Mouse (Mus musculus) R1 (cell line): ENCODE results near the gene Map6.

Experiments used
- DNase-seq: peaks from one replicate; pipeline ENCODE4 v3.0.0-alpha.2; 2018; ENCODE audit warnings: low read depth, low spot score

The Map6 gene

GRCm38 (mm10) chr7:99313253-99313652 lies 46.0 kb downstream of the Map6 start:
- no peak for DNase-seq

- DNase-seq, result no peak
Measured at GRCm38 (mm10) chr7:99314565-99314964, 47.3 kb downstream of the Map6 start.

- DNase-seq, result no peak
Measured at GRCm38 (mm10) chr7:99316207-99316606, 49.0 kb downstream of the Map6 start.

- DNase-seq, result no peak
Measured at GRCm38 (mm10) chr7:99317475-99317874, 50.2 kb downstream of the Map6 start.

GRCm38 (mm10) chr7:99320524-99320923 lies 53.3 kb downstream of the Map6 start:
- DNase-seq, result no peak

GRCm38 (mm10) chr7:99322691-99323320 lies 55.6 kb downstream of the Map6 start:
- no peak for DNase-seq

- no peak for DNase-seq
Measured at GRCm38 (mm10) chr7:99323321-99323700, 56.1 kb downstream of the Map6 start.

GRCm38 (mm10) chr7:99324810-99325209 lies 57.6 kb downstream of the Map6 start:
- DNase-seq, result no peak

GRCm38 (mm10) chr7:99326128-99326527 lies 58.9 kb downstream of the Map6 start:
- no peak for DNase-seq

GRCm38 (mm10) chr7:99328847-99329246 lies 61.6 kb downstream of the Map6 start:
- DNase-seq, result peak; percentile 97

- DNase-seq, result no peak
Measured at GRCm38 (mm10) chr7:99330012-99330411, 62.8 kb downstream of the Map6 start.

GRCm38 (mm10) chr7:99332774-99333480 lies 65.7 kb downstream of the Map6 start:
- peak; percentile 68 for DNase-seq

- no peak for DNase-seq
Measured at GRCm38 (mm10) chr7:99340736-99341135, 73.5 kb downstream of the Map6 start.

GRCm38 (mm10) chr7:99343577-99343976 lies 76.3 kb downstream of the Map6 start:
- no peak for DNase-seq

- DNase-seq, result no peak
Measured at GRCm38 (mm10) chr7:99347268-99347667, 80.0 kb downstream of the Map6 start.

GRCm38 (mm10) chr7:99348883-99349282 lies 81.6 kb downstream of the Map6 start:
- DNase-seq, result no peak

GRCm38 (mm10) chr7:99349782-99350720 lies 82.8 kb downstream of the Map6 start:
- no peak for DNase-seq

GRCm38 (mm10) chr7:99351104-99351801 lies 84.0 kb downstream of the Map6 start:
- DNase-seq, result no peak

- peak; percentile 81 for DNase-seq
Measured at GRCm38 (mm10) chr7:99351802-99352517, 84.7 kb downstream of the Map6 start.

GRCm38 (mm10) chr7:99352526-99353400 lies 85.5 kb downstream of the Map6 start, which contains the start of gene Serpinh1:
Gene Serpinh1 (minus strand): TSS chr7:99353239.
- DNase-seq, result peak; percentile 59
